Mouse (Mus musculus) stomach, embryonic 15.5 days (tissue): ENCODE measurements around the gene Slc7a5. TPM values are rescaled to one million over a fixed set of nuclear protein-coding genes. Genes with fewer than 3 reads are reported as not detected.
A peak's percentile ranks its signal among the peaks of the same experiment; 100 is the strongest.

ENCODE experiments used
- ATAC-seq: fragments of 200-750 bp; cut with Nextera tagmentation; 2 replicates; pipeline ENCODE4 v1.8.0; 2017; ENCODE audit warnings: low read depth, moderate number of reproducible peaks, moderate TSS enrichment; ENCODE audit not compliant: insufficient read depth, low FRiP score
- H3K27ac ChIP-seq: fragments of 300-500 bp; sonication (generic); 2 replicates; pipeline ENCODE4 v1.5.1; 2015; ENCODE audit warnings: mild to moderate bottlenecking, inconsistent platforms
- H3K27me3 ChIP-seq: fragments of 300-500 bp; sonication (generic); replicated peaks from 2 replicates; pipeline ENCODE4 v1.6.1; 2015; ENCODE audit warnings: inconsistent platforms
- H3K36me3 ChIP-seq: fragments of 300-500 bp; sonication (generic); 2 replicates; pipeline ENCODE4 v1.6.1; 2015; ENCODE audit warnings: inconsistent platforms
- H3K4me1 ChIP-seq: fragments of 300-500 bp; sonication (generic); 2 replicates; pipeline ENCODE4 v1.6.1; 2015; ENCODE audit warnings: inconsistent platforms
- H3K4me2 ChIP-seq: fragments of 300-500 bp; sonication (generic); 2 replicates; pipeline ENCODE4 v1.6.1; 2015; ENCODE audit warnings: mild to moderate bottlenecking, inconsistent platforms
- H3K4me3 ChIP-seq: fragments of 300-500 bp; sonication (generic); replicated peaks from 2 replicates; pipeline ENCODE4 v1.5.1; 2015; ENCODE audit warnings: inconsistent platforms
- H3K9ac ChIP-seq: fragments of 300-500 bp; sonication (generic); 2 replicates; pipeline ENCODE4 v1.6.1; 2015; ENCODE audit warnings: inconsistent platforms
- H3K9me3 ChIP-seq: fragments of 300-500 bp; sonication (generic); 2 replicates; pipeline ENCODE4 v1.6.1; 2016; ENCODE audit warnings: inconsistent platforms
- WGBS: fragments of 180-500 bp; shearing (Covaris S2); methylation state at CpG from one replicate; pipeline ENCODE4 v1.1.7; 2015; 5-methylcytosine and 5-hydroxymethylcytosine counted together
- polyA plus RNA-seq: library from polyadenylated mRNA; unstranded; fragments of >200 nt; fragmentation: Nextera tagmentation; extraction: Ambion mirVana; gene quantifications from 2 replicates; pipeline ENCODE4 v1.2.1, GENCODE M21; 2015

Gene Slc7a5
- polyA plus RNA-seq, 1 experiment from 2014 or later: 22.7 TPM

- H3K9me3 ChIP-seq: no peaks in the 10 kb centered on the region
- WGBS: 77% methylated on average over 14 of the region's 14 CpGs
- H3K36me3 ChIP-seq: no peaks in the 10 kb centered on the region
- H3K4me2 ChIP-seq: no peak overlapping the region
- no peak for ATAC-seq
- no peak overlapping the region for H3K27ac ChIP-seq
- H3K9ac ChIP-seq: no peak overlapping the region
- no peak overlapping the region for H3K4me3 ChIP-seq
- H3K27me3 ChIP-seq: no peaks in the 10 kb centered on the region
- H3K4me1 ChIP-seq: peaks cover 16% of the 10 kb centered on the region; the same call in 1 of the 2 replicates
These were observed 51.3 kb downstream of the Slc7a5 start for GRCm38 (mm10) chr8:121856071-121856746.

- H3K9me3 ChIP-seq: no peaks in the 10 kb centered on the region
- no peak overlapping the region for H3K27ac ChIP-seq
- no peaks in the 10 kb centered on the region for H3K36me3 ChIP-seq
- H3K4me2 ChIP-seq: no peak overlapping the region
- H3K9ac ChIP-seq: no peak overlapping the region
- no peak overlapping the region for H3K4me3 ChIP-seq
- no peak for ATAC-seq
- peaks cover 18% of the 10 kb centered on the region; the same call in 1 of the 2 replicates for H3K4me1 ChIP-seq
- 66% methylated on average over 2 of the region's 2 CpGs for WGBS
- H3K27me3 ChIP-seq: no peaks in the 10 kb centered on the region
These were observed 53.9 kb downstream of the Slc7a5 start for GRCm38 (mm10) chr8:121853586-121853985.

GRCm38 (mm10) chr8:121852464-121852863 lies 55.0 kb downstream of the Slc7a5 start:
- Histone ChIP-seq H3K9me3 (no peaks in the 10 kb centered on the region), H3K9ac (no peak overlapping the region), H3K27me3 (no peaks in the 10 kb centered on the region), H3K4me2 (no peak overlapping the region), H3K27ac (no peak overlapping the region), H3K4me3 (no peak overlapping the region), H3K4me1 (peaks cover 18% of the 10 kb centered on the region; the same call in 1 of the 2 replicates), H3K36me3 (no peaks in the 10 kb centered on the region)
- 40% methylated on average over 7 of the region's 7 CpGs for WGBS
- ATAC-seq: no peak

- Histone ChIP-seq H3K9me3 (no peaks in the 10 kb centered on the region), H3K9ac (no peak overlapping the region), H3K27ac (no peak overlapping the region), H3K4me3 (no peak overlapping the region), H3K36me3 (no peaks in the 10 kb centered on the region), H3K4me2 (peak overlapping the region; percentile 61; the same call in 1 of the 2 replicates), H3K4me1 (peaks cover 18% of the 10 kb centered on the region; the same call in 1 of the 2 replicates), H3K27me3 (no peaks in the 10 kb centered on the region)
- no peak for ATAC-seq
- 39% methylated on average over 7 of the region's 7 CpGs for WGBS
These were observed 55.8 kb downstream of the Slc7a5 start for GRCm38 (mm10) chr8:121851716-121852115.

- H3K9ac ChIP-seq: no peak overlapping the region
- ATAC-seq: peak; percentile 79
- H3K27me3 ChIP-seq: no peaks in the 10 kb centered on the region
- H3K36me3 ChIP-seq: no peaks in the 10 kb centered on the region
- H3K4me2 ChIP-seq: peak overlapping the region; percentile 61
- peak overlapping the region; percentile 21 for H3K4me3 ChIP-seq
- WGBS: 3% methylated on average over 24 of the region's 24 CpGs
- H3K9me3 ChIP-seq: no peaks in the 10 kb centered on the region
- peaks cover 18% of the 10 kb centered on the region; the same call in 1 of the 2 replicates for H3K4me1 ChIP-seq
- peak overlapping the region; percentile 44; the same call in 1 of the 2 replicates for H3K27ac ChIP-seq
These were observed 56.5 kb downstream of the Slc7a5 start for GRCm38 (mm10) chr8:121850821-121851470.

GRCm38 (mm10) chr8:121850436-121850820 lies 57.1 kb downstream of the Slc7a5 start:
- H3K4me3 ChIP-seq: no peak overlapping the region
- H3K27ac ChIP-seq: 0 out of 2 replicates have a peak overlapping the region, but pooled peaks have one; percentile 14
- peak overlapping the region; percentile 61 for H3K4me2 ChIP-seq
- no peak for ATAC-seq
- H3K27me3 ChIP-seq: no peaks in the 10 kb centered on the region
- H3K4me1 ChIP-seq: peaks cover 18% of the 10 kb centered on the region; the same call in 1 of the 2 replicates
- no peaks in the 10 kb centered on the region for H3K36me3 ChIP-seq
- no peak overlapping the region for H3K9ac ChIP-seq
- WGBS: 48% methylated on average over 12 of the region's 12 CpGs
- H3K9me3 ChIP-seq: no peaks in the 10 kb centered on the region

- 12% methylated on average over 6 of the region's 6 CpGs for WGBS
- no peak for ATAC-seq
- Histone ChIP-seq H3K4me2 (no peak overlapping the region), H3K9ac (no peak overlapping the region), H3K9me3 (no peaks in the 10 kb centered on the region), H3K27ac (no peak overlapping the region), H3K4me3 (no peak overlapping the region), H3K36me3 (no peaks in the 10 kb centered on the region), H3K27me3 (no peaks in the 10 kb centered on the region), H3K4me1 (peaks cover 18% of the 10 kb centered on the region; the same call in 1 of the 2 replicates)
These were observed 57.5 kb downstream of the Slc7a5 start for GRCm38 (mm10) chr8:121850018-121850417.

- H3K4me2 ChIP-seq: no peak overlapping the region
- no peaks in the 10 kb centered on the region for H3K27me3 ChIP-seq
- H3K27ac ChIP-seq: no peak overlapping the region
- peaks cover 18% of the 10 kb centered on the region; the same call in 1 of the 2 replicates for H3K4me1 ChIP-seq
- no peak for ATAC-seq
- no peak overlapping the region for H3K4me3 ChIP-seq
- no peaks in the 10 kb centered on the region for H3K36me3 ChIP-seq
- no peaks in the 10 kb centered on the region for H3K9me3 ChIP-seq
- H3K9ac ChIP-seq: no peak overlapping the region
- WGBS: 71% methylated on average over 9 of the region's 9 CpGs
These were observed 58.2 kb downstream of the Slc7a5 start for GRCm38 (mm10) chr8:121849303-121849702.

- no peak overlapping the region for H3K4me3 ChIP-seq
- WGBS: 64% methylated on average over 10 of the region's 10 CpGs
- no peaks in the 10 kb centered on the region for H3K9me3 ChIP-seq
- peaks cover 18% of the 10 kb centered on the region; the same call in 1 of the 2 replicates for H3K4me1 ChIP-seq
- no peak for ATAC-seq
- no peak overlapping the region for H3K9ac ChIP-seq
- H3K4me2 ChIP-seq: no peak overlapping the region
- H3K27me3 ChIP-seq: no peaks in the 10 kb centered on the region
- H3K36me3 ChIP-seq: no peaks in the 10 kb centered on the region
- H3K27ac ChIP-seq: no peak overlapping the region
These were observed 59.0 kb downstream of the Slc7a5 start for GRCm38 (mm10) chr8:121848495-121848894.

GRCm38 (mm10) chr8:121847987-121848386 lies 59.5 kb downstream of the Slc7a5 start:
- WGBS: 70% methylated on average over 6 of the region's 6 CpGs
- no peak for ATAC-seq
- no peak overlapping the region for H3K4me3 ChIP-seq
- H3K9me3 ChIP-seq: no peaks in the 10 kb centered on the region
- no peak overlapping the region for H3K9ac ChIP-seq
- peaks cover 18% of the 10 kb centered on the region; the same call in 1 of the 2 replicates for H3K4me1 ChIP-seq
- no peaks in the 10 kb centered on the region for H3K36me3 ChIP-seq
- no peak overlapping the region for H3K27ac ChIP-seq
- no peaks in the 10 kb centered on the region for H3K27me3 ChIP-seq
- no peak overlapping the region for H3K4me2 ChIP-seq

GRCm38 (mm10) chr8:121847261-121847822 lies 60.2 kb downstream of the Slc7a5 start:
- H3K27ac ChIP-seq: no peak overlapping the region
- no peak overlapping the region for H3K4me2 ChIP-seq
- H3K4me1 ChIP-seq: peaks cover 15% of the 10 kb centered on the region; the same call in 1 of the 2 replicates
- no peaks in the 10 kb centered on the region for H3K27me3 ChIP-seq
- no peaks in the 10 kb centered on the region for H3K36me3 ChIP-seq
- ATAC-seq: no peak
- WGBS: 71% methylated on average over 10 of the region's 10 CpGs
- no peak overlapping the region for H3K4me3 ChIP-seq
- H3K9ac ChIP-seq: no peak overlapping the region
- no peaks in the 10 kb centered on the region for H3K9me3 ChIP-seq

GRCm38 (mm10) chr8:121846815-121847214 lies 60.7 kb downstream of the Slc7a5 start:
- H3K9me3 ChIP-seq: no peaks in the 10 kb centered on the region
- ATAC-seq: no peak
- no peak overlapping the region for H3K4me3 ChIP-seq

More at GRCm38 (mm10) chr8:121846815-121847214, 60.7 kb downstream of the Slc7a5 start:
- H3K27ac ChIP-seq: no peak overlapping the region
- H3K4me2 ChIP-seq: no peak overlapping the region
- H3K27me3 ChIP-seq: no peaks in the 10 kb centered on the region
- no peak overlapping the region for H3K9ac ChIP-seq
- no peaks in the 10 kb centered on the region for H3K36me3 ChIP-seq
- H3K4me1 ChIP-seq: peaks cover 11% of the 10 kb centered on the region; the same call in 1 of the 2 replicates
